Comparison of ENCODE assay signal across 8 mouse cellular contexts in the genomic region with DNA sequence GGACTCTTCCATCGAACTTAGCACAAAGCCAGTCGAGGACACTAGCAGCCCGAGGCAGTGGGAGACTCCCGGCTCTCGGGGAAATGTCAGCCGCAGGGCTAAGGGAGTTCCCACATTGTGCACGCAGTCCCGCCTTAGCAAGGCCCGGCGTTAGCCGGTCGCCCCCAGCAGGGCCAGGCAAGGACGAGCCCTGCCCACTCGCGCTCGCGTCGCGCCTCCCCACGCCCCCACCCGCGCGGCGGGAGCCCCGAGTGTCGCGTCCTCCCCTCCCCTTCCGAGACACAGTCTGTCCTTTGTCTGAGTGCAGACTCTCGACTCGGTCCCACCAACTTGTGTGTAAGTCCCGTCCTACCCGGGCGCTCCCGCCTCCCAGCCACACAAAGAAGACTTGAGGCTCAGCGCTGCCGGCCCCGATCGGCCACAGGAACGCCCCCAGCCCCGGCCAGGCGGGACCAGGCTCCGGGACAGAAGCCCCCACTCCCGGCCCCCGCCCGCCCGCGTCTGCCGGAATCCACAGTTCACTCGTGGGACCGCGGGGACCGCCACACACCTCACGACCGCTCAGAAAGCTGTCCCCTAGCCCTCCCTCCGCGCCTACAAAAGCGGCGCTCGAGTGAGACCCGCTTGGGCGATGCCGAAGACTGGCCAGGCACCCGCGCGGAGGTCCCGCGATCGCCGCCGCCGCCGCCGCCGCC. TPM values are rescaled to one million over a fixed set of nuclear protein-coding genes. Genes with fewer than 3 reads are reported as not detected.
DNase-seq lines count a peak whose midpoint lies in the region; ATAC-seq and TF ChIP-seq lines count a peak whose summit lies in the region.

No protein-coding gene starts in this region.

- peak overlapping the region; percentile 92 for H3K9ac ChIP-seq in ES-E14 (ENCODE audit: insufficient read depth, low read depth, low read length, poor library complexity, severe bottlenecking)
- peak overlapping the region; percentile 98 for H3K9ac ChIP-seq in forebrain, postnatal 0 days
- H3K9ac ChIP-seq in lung, embryonic 16.5 days (ENCODE audit: low read length), result peak overlapping the region; percentile 100

- peaks cover 0 to 11% of the 10 kb centered on the region in 2 experiments; a peak in 1 of 4 replicates for H3K4me1 ChIP-seq in ES-E14 (ENCODE audit: control insufficient read depth in 2 of 2, insufficient read depth in 2 of 2, low read length in 2 of 2, poor library complexity in 1 of 2)
- no peaks in the 10 kb centered on the region for H3K4me1 ChIP-seq in cerebellum, adult 2 months (ENCODE audit: control insufficient read depth, insufficient read depth, low read length)
- peaks cover 8% of the 10 kb centered on the region; the same call in 1 of the 2 replicates for H3K4me1 ChIP-seq in forebrain, postnatal 0 days (ENCODE audit: insufficient read depth)
- peaks cover 4% of the 10 kb centered on the region for H3K4me1 ChIP-seq in lung, embryonic 16.5 days (replicated peaks; ENCODE audit: control insufficient read depth, insufficient read depth, low read length)

- WGBS in cerebellum, adult 2 months, result 1% methylated on average over 72 of the region's 74 CpGs
- WGBS in forebrain, postnatal 0 days, result under 1% methylated on average over 63 of the region's 74 CpGs
- 0% methylated on average over 72 of the region's 74 CpGs for WGBS in lung, embryonic 16.5 days

- peak overlapping the region; percentile 74 for H3K4me2 ChIP-seq in forebrain, postnatal 0 days (ENCODE audit: low read depth)
- peak overlapping the region; percentile 63 for H3K4me2 ChIP-seq in lung, embryonic 16.5 days (ENCODE audit: low read depth, low read length)

- DNase-seq in ES-E14 (ENCODE audit: low read depth, low spot score), result peak; percentile 57
- peak; percentile 78 to 79 for DNase-seq in cerebellum, adult 2 months
- peak; percentile 80 for DNase-seq in forebrain, postnatal 0 days
- peak; percentile 78 for DNase-seq in heart, postnatal 4 days
- peak; percentile 16 for DNase-seq in layer of hippocampus, adult 9-10 months (ENCODE audit: low spot score)
- peak; percentile 44 for DNase-seq in ovary, adult 18-20 months (ENCODE audit: low spot score)
- DNase-seq in thymus, postnatal 0 days (ENCODE audit: low spot score), result peak; percentile 75

- TF ChIP-seq POLR2A in cerebellum, adult 2 months (IDR thresholded peaks at IDR 0.05; ENCODE audit: borderline replicate concordance, insufficient read depth, low read length), result no peak

- H3K36me3 ChIP-seq in ES-E14 (ENCODE audit: control insufficient read depth, insufficient read depth, low read length, poor library complexity, severe bottlenecking), result no peaks in the 10 kb centered on the region
- no peaks in the 10 kb centered on the region for H3K36me3 ChIP-seq in forebrain, postnatal 0 days (ENCODE audit: insufficient read depth)
- H3K36me3 ChIP-seq in lung, embryonic 16.5 days (ENCODE audit: control insufficient read depth, insufficient read depth, low read length), result no peaks in the 10 kb centered on the region

- H3K9me3 ChIP-seq in ES-E14 (ENCODE audit: control insufficient read depth, insufficient read depth, low read depth, low read length), result no peaks in the 10 kb centered on the region
- H3K9me3 ChIP-seq in forebrain, postnatal 0 days (ENCODE audit: low read length), result no peaks in the 10 kb centered on the region
- H3K9me3 ChIP-seq in lung, embryonic 16.5 days (ENCODE audit: control insufficient read depth, low read length), result no peaks in the 10 kb centered on the region

- no peak for TF ChIP-seq CTCF in cerebellum, adult 2 months (IDR thresholded peaks at IDR 0.05; ENCODE audit: borderline replicate concordance, insufficient read depth, low read depth, low read length)
- no peak for TF ChIP-seq CTCF in forebrain, postnatal 0 days (IDR thresholded peaks at IDR 0.05; ENCODE audit: low read depth)

- H3K27ac ChIP-seq in ES-E14 (ENCODE audit: insufficient read depth, low read depth, low read length, poor library complexity, severe bottlenecking), result peak overlapping the region; percentile 86
- peak overlapping the region; percentile 23; the same call in 1 of the 2 replicates for H3K27ac ChIP-seq in cerebellum, adult 2 months (ENCODE audit: insufficient read depth, low read length)
- peak overlapping the region; percentile 96 for H3K27ac ChIP-seq in forebrain, postnatal 0 days (ENCODE audit: low read depth, low read length)
- H3K27ac ChIP-seq in lung, embryonic 16.5 days (ENCODE audit: low read length), result peak overlapping the region; percentile 98

- peak; percentile 60 for ATAC-seq in forebrain, postnatal 0 days
- peak; percentile 74 for ATAC-seq in lung, embryonic 16.5 days (ENCODE audit: low read depth)

- no peaks in the 10 kb centered on the region for H3K27me3 ChIP-seq in cerebellum, adult 2 months (ENCODE audit: control insufficient read depth, insufficient read depth, low read length)
- H3K27me3 ChIP-seq in forebrain, postnatal 0 days (ENCODE audit: insufficient read depth, low read length), result no peaks in the 10 kb centered on the region
- H3K27me3 ChIP-seq in lung, embryonic 16.5 days (ENCODE audit: control insufficient read depth, insufficient read depth, low read depth, low read length), result no peaks in the 10 kb centered on the region

- H3K4me3 ChIP-seq in ES-E14 (ENCODE audit: insufficient read depth in 1 of 2, low read depth in 1 of 2, low read length in 2 of 2, poor library complexity in 1 of 2, severe bottlenecking in 1 of 2), result peak overlapping the region; percentile 81 to 95
- H3K4me3 ChIP-seq in cerebellum, adult 2 months (replicated peaks; ENCODE audit: insufficient read depth, low read depth, low read length), result peak overlapping the region; percentile 66
- peak overlapping the region; percentile 71 for H3K4me3 ChIP-seq in forebrain, postnatal 0 days (ENCODE audit: low read depth, low read length)
- H3K4me3 ChIP-seq in lung, embryonic 16.5 days (ENCODE audit: low read length), result peak overlapping the region; percentile 96

- in situ Hi-C loops in ES-E14 (cut with MboI; ENCODE audit: low sequenced_read_pairs in 2 of 2, unreplicated experiment in 2 of 2), result no loop called here

TF ChIP-seq in ES-E14, 5 proteins besides CTCF, POLR2A, EP300 and RAD21:
- TF ChIP-seq ZNF384 (IDR thresholded peaks at IDR 0.05; ENCODE audit: low read depth, low read length) (no peak), ZC3H11A (IDR thresholded peaks at IDR 0.05; ENCODE audit: borderline replicate concordance, low read depth, low read length) (no peak), MAFK (IDR thresholded peaks at IDR 0.05; ENCODE audit: insufficient read depth, low read depth, low read length) (no peak), CHD2 (IDR thresholded peaks at IDR 0.05; ENCODE audit: low read depth, low read length) (no peak), HCFC1 (IDR thresholded peaks at IDR 0.05; ENCODE audit: borderline replicate concordance, insufficient read depth, low read length) (no peak)

RNA-seq across cellular contexts. Expression of gene Ezh2, which starts 0.9 kb away (rescaled TPM):
- 63.8 and 68.9 TPM in 2 replicates for total RNA-seq in ES-E14 (2012; rRNA removed)
- 24.3 and 24.4 TPM in 2 replicates for polyA plus RNA-seq in cerebellum, adult 2 months (2012; rRNA removed)
- total RNA-seq in forebrain, postnatal 0 days (2014; rRNA removed), result 50.0 and 60.1 TPM in 2 replicates
- polyA plus RNA-seq in forebrain, postnatal 0 days (2015; fragmentation: Nextera tagmentation; extraction: Ambion mirVana), result 37.7 and 41.5 TPM in 2 replicates
- 10 to 100 TPM; 73.5 to 81.2 TPM for total RNA-seq in heart, postnatal 4 days (2021)
- 80.0 and 91.8 TPM in 2 replicates for polyA plus RNA-seq in lung, embryonic 16.5 days (2015; fragmentation: Nextera tagmentation; extraction: Ambion mirVana)
- 183 and 197 TPM in 2 replicates for polyA plus RNA-seq in thymus, postnatal 0 days (2015; fragmentation: Nextera tagmentation; extraction: Ambion mirVana)

Comparison
In these comparisons a context has a peak if more than half of its experiments do, and no peak if none do; other contexts are left out.
1. Peak in every context shown above with its lines: DNase-seq, ATAC-seq, H3K4me3 ChIP-seq and H3K27ac ChIP-seq.
2. DNase-seq: peak in every context shown above with its lines; median percentile 80 in forebrain, postnatal 0 days; 78 in cerebellum, adult 2 months; 78 in heart, postnatal 4 days; 75 in thymus, postnatal 0 days; 57 in ES-E14; 44 in ovary, adult 18-20 months; 16 in layer of hippocampus, adult 9-10 months.
3. H3K27ac ChIP-seq: peak in every context shown above with its lines; median percentile 98 in lung, embryonic 16.5 days; 96 in forebrain, postnatal 0 days; 86 in ES-E14; 23 in cerebellum, adult 2 months.